In genomic region chr8:87231762-87232161, GRCm38 (mm10) we compare ENCODE assay signal across 19 mouse cellular contexts.
DNase-seq lines count a peak whose midpoint lies in the region; ATAC-seq lines count a peak whose summit lies in the region.
"Had no signal": no experiment of that assay in that cellular context is flagged by ENCODE, and none has a peak within 500 bp of the region (broad histone marks: within the 10 kb centered on the region; RNA-seq: fewer than 3 reads in every experiment).

No protein-coding gene starts in this region.

- H3K9me3 ChIP-seq in forebrain, embryonic 12.5 days = no peaks in the 10 kb centered on the region
- no peaks in the 10 kb centered on the region for H3K9me3 ChIP-seq in forebrain, embryonic 10.5 days
- no peaks in the 10 kb centered on the region for H3K9me3 ChIP-seq in midbrain, embryonic 10.5 days (replicated peaks)
- H3K9me3 ChIP-seq in intestine, embryonic 15.5 days = no peaks in the 10 kb centered on the region
- H3K9me3 ChIP-seq: limb, embryonic 13.5 days; liver, embryonic 15.5 days had no signal

- DNase-seq in forebrain, embryonic 10.5 days (ENCODE audit: extremely low spot score, low spot score) = no peak
- DNase-seq in right cerebral cortex, postnatal 10 days (ENCODE audit: low spot score in 2 of 2) = peak; percentile 33 to 40
- no peak for DNase-seq in right cerebral cortex, postnatal 4 days
- DNase-seq in midbrain, embryonic 10.5 days (ENCODE audit: low spot score) = peak; percentile 32
- DNase-seq in frontal cortex, adult 2 months (ENCODE audit: extremely low spot score in 1 of 2, low spot score in 1 of 2) = no peak
- DNase-seq: adrenal gland, postnatal 10 days; B cell, adult 2 months; lung, postnatal 14 days; right cerebral cortex, postnatal 25 days had no signal

- no peaks in the 10 kb centered on the region for H3K36me3 ChIP-seq in forebrain, embryonic 12.5 days (replicated peaks)
- no peaks in the 10 kb centered on the region for H3K36me3 ChIP-seq in forebrain, embryonic 10.5 days (replicated peaks)
- no peaks in the 10 kb centered on the region for H3K36me3 ChIP-seq in midbrain, embryonic 10.5 days
- H3K36me3 ChIP-seq in intestine, embryonic 15.5 days = no peaks in the 10 kb centered on the region
- H3K36me3 ChIP-seq: limb, embryonic 13.5 days; liver, embryonic 15.5 days had no signal

- H3K4me2 ChIP-seq in forebrain, embryonic 12.5 days = no peak overlapping the region
- H3K4me2 ChIP-seq in intestine, embryonic 15.5 days (replicated peaks) = no peak overlapping the region
- H3K4me2 ChIP-seq: heart, embryonic 11.5 days; limb, embryonic 13.5 days; liver, embryonic 15.5 days had no signal

- WGBS in forebrain, embryonic 12.5 days = 16% methylated on average over 4 of the region's 4 CpGs
- 38% methylated on average over 4 of the region's 4 CpGs for WGBS in forebrain, embryonic 10.5 days
- 27% methylated on average over 4 of the region's 4 CpGs for WGBS in midbrain, embryonic 10.5 days
- WGBS in intestine, embryonic 15.5 days = 35% methylated on average over 4 of the region's 4 CpGs

- peaks cover 63% of the 10 kb centered on the region for H3K4me1 ChIP-seq in forebrain, embryonic 12.5 days
- H3K4me1 ChIP-seq in forebrain, embryonic 10.5 days = peaks cover 67% of the 10 kb centered on the region
- H3K4me1 ChIP-seq in midbrain, embryonic 10.5 days = peaks cover 68% of the 10 kb centered on the region
- H3K4me1 ChIP-seq in intestine, embryonic 15.5 days (replicated peaks) = no peaks in the 10 kb centered on the region
- H3K4me1 ChIP-seq: liver, embryonic 15.5 days; megakaryocyte, embryonic 14.5 days had no signal

- H3K9ac ChIP-seq in forebrain, embryonic 12.5 days = no peak overlapping the region
- H3K9ac ChIP-seq in intestine, embryonic 15.5 days = no peak overlapping the region
- H3K9ac ChIP-seq: limb, embryonic 13.5 days; liver, embryonic 15.5 days had no signal

- H3K27me3 ChIP-seq in forebrain, embryonic 12.5 days = 0 out of 2 replicates have a peak, but pooled peaks cover 4% of the 10 kb centered on the region
- H3K27me3 ChIP-seq in forebrain, embryonic 10.5 days (ENCODE audit: poor library complexity, severe bottlenecking) = peaks cover 13% of the 10 kb centered on the region; the same call in 1 of the 2 replicates
- peaks cover 54% of the 10 kb centered on the region for H3K27me3 ChIP-seq in midbrain, embryonic 10.5 days (ENCODE audit: low read depth, poor library complexity, severe bottlenecking)
- H3K27me3 ChIP-seq in intestine, embryonic 15.5 days (replicated peaks) = no peaks in the 10 kb centered on the region
- H3K27me3 ChIP-seq: liver, embryonic 15.5 days; megakaryocyte, embryonic 14.5 days had no signal

- peak; percentile 44 for ATAC-seq in forebrain, embryonic 12.5 days (ENCODE audit: low FRiP score)
- no peak for ATAC-seq in megakaryocyte-erythroid progenitor cell, adult 5-6 weeks (replicated peaks; ENCODE audit: low FRiP score, low TSS enrichment, poor library complexity, severe bottlenecking)
- no peak for ATAC-seq in intestine, embryonic 15.5 days

- H3K27ac ChIP-seq in forebrain, embryonic 12.5 days = no peak overlapping the region
- H3K27ac ChIP-seq in forebrain, embryonic 10.5 days = no peak overlapping the region
- H3K27ac ChIP-seq in midbrain, embryonic 10.5 days (replicated peaks) = no peak overlapping the region
- H3K27ac ChIP-seq in intestine, embryonic 15.5 days = no peak overlapping the region
- H3K27ac ChIP-seq: left cerebral cortex, adult 2 months; limb, embryonic 13.5 days; liver, embryonic 15.5 days; stomach, postnatal 0 days had no signal

- no peak overlapping the region for H3K4me3 ChIP-seq in forebrain, embryonic 12.5 days (replicated peaks)
- H3K4me3 ChIP-seq in forebrain, embryonic 10.5 days = no peak overlapping the region
- no peak overlapping the region for H3K4me3 ChIP-seq in midbrain, embryonic 10.5 days
- no peak overlapping the region for H3K4me3 ChIP-seq in intestine, embryonic 15.5 days (replicated peaks)
- H3K4me3 ChIP-seq: erythroblast, embryonic 14.5 days; left cerebral cortex, adult 2 months; limb, embryonic 13.5 days; liver, embryonic 15.5 days; megakaryocyte, embryonic 14.5 days had no signal

Comparison
In these comparisons a context has a peak if more than half of its experiments do, and no peak if none do; other contexts are left out.
1. DNase-seq: peak in right cerebral cortex, postnatal 10 days (2 of 2) and midbrain, embryonic 10.5 days (single experiment); none in forebrain, embryonic 10.5 days (single experiment), right cerebral cortex, postnatal 4 days (single experiment) and frontal cortex, adult 2 months (0 of 2).